Mouse (Mus musculus) adrenal gland, adult 18-20 months (tissue): ENCODE measurements around the gene Egfl6. TPM values are rescaled to one million over a fixed set of nuclear protein-coding genes. Genes with fewer than 3 reads are reported as not detected.

Experiments used
- DNase-seq, 2 experiments: peaks; one replicate each; pipeline ENCODE4 v3.0.0; 2021 to 2022; ENCODE audit warnings: low spot score in 2 of 2
- long read RNA-seq, 2 experiments: library from polyadenylated mRNA; stranded (forward); transcript quantifications; one replicate each; pipeline ENCODE4 v2.0.0; 2021
- total RNA-seq, 2 experiments: library from RNA; stranded (reverse); gene quantifications; 1 replicate in 1 of 2; 2 replicates in 1 of 2; pipeline ENCODE4 v1.2.3; 2021

The Egfl6 gene
- 10 to 100 TPM; 13.5 to 18.4 TPM for total RNA-seq
- long read RNA-seq, experiment 1, transcript Egfl6-201 (12 exons, 2,704 nt), result major isoform, 16 of 19 reads
- long read RNA-seq, experiment 1, partial matches to known transcripts, result 1 of 19 reads
- long read RNA-seq, experiment 1, other reads (novel, unspliced or antisense), result 2 of 19 reads
- long read RNA-seq, experiment 2, transcript Egfl6-201 (12 exons, 2,704 nt), result major isoform, 27 of 30 reads
- long read RNA-seq, experiment 2, partial matches to known transcripts, result 1 of 30 reads
- long read RNA-seq, experiment 2, other reads (novel, unspliced or antisense), result 2 of 30 reads

- DNase-seq, result peak; percentile 15 to 19
These were observed at the start of gene Egfl6 for GRCm38 (mm10) chrX:166584947-166585824. Egfl6 (minus strand) TSS chrX:166585720.

- DNase-seq, result no peak
These were observed 41.5 kb upstream of the Egfl6 start for GRCm38 (mm10) chrX:166626866-166627570.

DNA sequence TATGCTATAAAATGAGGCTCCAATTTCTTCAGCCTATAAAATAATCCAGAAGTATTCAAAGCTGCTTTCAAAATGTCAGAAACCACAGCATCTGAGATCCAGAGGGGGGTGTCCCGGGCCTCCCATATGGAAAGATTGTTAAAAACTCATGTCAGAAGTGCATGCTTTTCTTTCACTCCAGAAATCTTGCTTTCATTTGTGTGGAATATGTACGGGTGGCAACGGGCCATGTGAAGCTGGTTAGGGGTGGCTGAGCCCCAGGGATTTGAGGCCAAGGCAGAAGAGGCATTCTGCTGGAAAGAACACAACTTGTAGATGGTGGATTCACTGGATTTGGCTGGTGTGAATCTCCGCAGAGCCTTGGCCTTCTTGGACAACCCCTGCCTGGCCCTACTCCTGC is 40.7 kb upstream of the Egfl6 start:
- DNase-seq, result no peak

- DNase-seq, result no peak
These were observed 37.7 kb upstream of the Egfl6 start for GRCm38 (mm10) chrX:166623176-166623575.

- DNase-seq, result no peak
These were observed 36.2 kb upstream of the Egfl6 start for GRCm38 (mm10) chrX:166621560-166622301.

DNA sequence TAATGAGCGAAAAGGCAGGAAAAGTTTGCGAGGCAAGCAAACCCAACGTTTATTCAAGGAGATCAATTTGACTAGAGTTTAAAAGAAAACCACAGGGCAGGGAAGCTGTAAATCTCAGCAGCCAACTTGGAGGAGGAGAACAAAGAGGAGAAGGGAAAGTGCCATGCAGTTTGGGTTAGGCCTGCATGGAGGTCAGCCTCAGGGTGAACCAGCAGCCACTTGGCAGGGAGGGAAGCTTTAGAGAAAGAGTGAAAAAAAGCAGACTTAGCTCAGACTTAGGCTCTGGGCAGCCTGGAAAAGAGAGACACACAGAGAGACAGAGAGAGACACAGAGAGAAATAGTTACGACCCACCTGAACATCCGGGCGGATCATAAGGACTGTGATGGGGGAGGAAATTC is 35.4 kb upstream of the Egfl6 start:
- DNase-seq, result no peak

DNA sequence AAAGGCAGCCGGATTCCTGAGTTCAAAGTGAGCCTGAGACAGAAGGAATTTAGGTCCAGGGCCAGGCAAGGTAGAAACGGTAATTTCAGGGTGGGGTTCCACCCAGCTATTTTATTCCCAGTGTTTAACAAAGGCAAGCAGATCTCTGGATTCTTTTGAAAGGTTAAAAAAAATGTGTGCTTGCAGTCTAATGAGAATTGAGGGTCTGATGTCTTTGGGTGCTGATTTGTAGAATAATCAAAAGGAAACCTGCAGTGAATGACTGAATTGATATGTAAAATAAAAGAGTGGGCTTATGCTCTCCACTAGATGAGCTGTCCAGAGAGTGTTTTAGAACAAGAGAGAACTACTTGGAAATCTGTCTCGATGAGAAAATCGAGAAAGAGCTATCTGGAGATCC is 33.6 kb upstream of the Egfl6 start:
- no peak for DNase-seq

DNA sequence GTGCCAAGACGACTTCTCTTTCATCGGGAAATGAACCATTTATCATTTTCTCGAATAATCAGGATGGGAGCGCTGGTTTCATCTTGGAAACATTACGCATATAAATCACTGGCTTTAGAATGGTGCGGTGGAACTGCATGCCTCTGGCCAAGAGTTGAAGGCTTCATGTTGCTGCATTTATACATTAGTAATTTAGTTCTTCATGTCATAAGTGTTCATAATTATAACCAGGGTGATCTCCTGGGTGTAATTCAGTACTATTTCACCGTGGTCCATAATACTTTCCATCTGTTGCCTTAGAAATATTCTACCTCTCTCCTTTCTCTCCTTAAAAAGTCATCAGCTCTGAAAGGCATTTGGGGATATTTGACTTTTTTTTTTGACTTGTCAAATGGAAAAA is 29.7 kb upstream of the Egfl6 start:
- no peak for DNase-seq

DNA sequence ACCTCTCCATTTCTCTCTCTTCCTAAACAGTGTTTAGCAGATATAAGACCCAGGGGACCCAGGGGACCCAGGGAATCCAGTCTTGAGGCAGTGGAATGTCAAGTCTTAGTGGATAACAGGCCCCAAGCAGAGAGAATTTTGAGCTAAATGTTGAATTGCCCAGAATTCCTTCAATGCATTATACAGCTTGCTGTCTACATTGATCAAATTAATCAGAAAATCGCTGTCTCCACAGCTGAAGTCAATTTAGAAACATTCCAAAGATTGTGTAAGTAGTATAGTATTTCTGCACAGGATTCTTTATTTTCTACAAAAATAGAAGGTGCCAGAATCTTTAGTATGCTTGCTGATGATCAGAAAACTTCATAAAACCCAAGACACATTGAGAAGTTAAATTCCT is 9.4 kb downstream of the Egfl6 start:
- no peak for DNase-seq

GRCm38 (mm10) chrX:166565983-166566382 is 19.5 kb downstream of the Egfl6 start:
- DNase-seq, result no peak

DNA sequence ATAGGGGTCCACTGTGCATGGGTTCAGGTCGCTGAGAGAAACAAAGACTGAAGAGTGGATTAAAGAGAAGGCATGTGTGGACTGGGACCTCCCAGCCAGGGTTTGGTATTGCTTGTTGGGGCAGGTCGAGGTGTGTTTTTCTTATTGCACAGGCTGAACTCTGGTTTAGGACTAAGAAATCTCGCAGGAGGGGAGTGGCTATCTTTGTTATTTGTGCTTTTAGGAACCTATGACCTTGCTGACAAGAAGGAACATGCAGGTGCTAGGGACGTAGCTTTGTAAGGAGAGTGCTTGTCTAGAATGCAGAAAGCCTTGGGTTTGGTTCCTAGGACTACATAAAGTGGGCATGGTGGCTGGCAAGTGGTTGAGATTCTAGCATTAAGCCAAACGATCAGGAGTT is 20.1 kb downstream of the Egfl6 start:
- no peak for DNase-seq

- DNase-seq, result no peak
These were observed 20.6 kb downstream of the Egfl6 start for GRCm38 (mm10) chrX:166564900-166565299.

DNA sequence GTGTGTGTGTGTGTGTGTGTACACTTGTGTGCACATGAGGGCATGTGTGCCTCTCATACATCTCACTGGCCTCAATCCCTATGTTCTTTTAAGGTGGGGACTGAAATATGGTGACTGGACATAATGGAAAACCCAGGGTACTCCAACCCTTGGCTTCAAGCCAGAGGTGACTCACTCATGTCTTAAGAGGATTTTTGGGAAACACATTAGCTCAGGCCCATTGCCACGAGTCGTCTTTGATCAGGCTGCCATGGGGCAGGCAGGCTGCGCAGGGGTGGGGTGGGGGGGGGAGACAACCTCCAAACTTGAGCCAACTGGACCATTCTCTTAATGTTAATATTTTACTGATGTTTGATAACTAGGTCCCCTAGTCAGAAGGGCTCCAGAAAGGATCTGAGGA is 26.2 kb downstream of the Egfl6 start:
- peak; percentile 9 to 17 for DNase-seq

- no peak for DNase-seq
These were observed 33.2 kb downstream of the Egfl6 start for GRCm38 (mm10) chrX:166552355-166552754.

GRCm38 (mm10) chrX:166546495-166546894 is 39.0 kb downstream of the Egfl6 start:
- no peak for DNase-seq

- DNase-seq, result no peak
These were observed 50.4 kb downstream of the Egfl6 start for GRCm38 (mm10) chrX:166535138-166535537.

GRCm38 (mm10) chrX:166533432-166533831 is 52.1 kb downstream of the Egfl6 start:
- no peak for DNase-seq

DNA sequence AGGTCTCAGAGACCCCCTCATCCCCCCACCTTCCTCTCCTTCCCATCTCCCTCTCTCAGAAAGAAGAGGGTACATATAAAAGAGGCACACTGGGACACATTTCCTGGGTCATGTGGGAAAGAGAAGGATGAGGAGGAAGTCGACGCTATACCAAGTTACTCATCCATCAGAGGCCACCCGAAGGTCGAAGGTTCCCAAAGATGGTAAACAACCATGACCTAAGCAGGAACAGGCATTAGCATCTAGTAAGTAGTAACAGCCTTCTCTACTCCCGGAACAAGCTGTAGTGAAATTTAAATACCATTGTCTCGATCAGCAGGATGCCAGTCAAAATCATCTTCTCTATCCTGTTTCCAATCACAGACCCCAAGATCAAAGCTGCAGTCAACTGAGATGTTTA is 53.8 kb downstream of the Egfl6 start:
- no peak for DNase-seq

DNA sequence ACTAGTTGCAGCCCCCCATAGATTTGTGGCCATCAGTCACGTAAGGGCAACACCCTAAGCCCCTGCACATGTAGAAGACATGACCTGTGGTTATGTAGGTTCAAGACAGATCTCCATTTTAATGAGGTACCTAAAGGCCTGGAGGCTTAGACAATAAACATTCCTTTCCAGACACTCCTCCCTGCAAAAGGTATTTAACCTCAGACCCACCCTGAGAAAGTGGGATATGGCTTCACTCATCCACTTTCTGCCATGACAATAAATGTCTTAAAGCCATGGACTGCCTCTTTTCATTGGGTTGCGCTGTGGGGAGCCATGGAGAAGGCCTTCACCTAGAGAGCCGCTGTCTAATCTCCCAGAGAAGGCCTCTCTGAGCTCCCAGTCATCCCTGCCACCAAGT is 57.4 kb downstream of the Egfl6 start:
- no peak for DNase-seq

DNA sequence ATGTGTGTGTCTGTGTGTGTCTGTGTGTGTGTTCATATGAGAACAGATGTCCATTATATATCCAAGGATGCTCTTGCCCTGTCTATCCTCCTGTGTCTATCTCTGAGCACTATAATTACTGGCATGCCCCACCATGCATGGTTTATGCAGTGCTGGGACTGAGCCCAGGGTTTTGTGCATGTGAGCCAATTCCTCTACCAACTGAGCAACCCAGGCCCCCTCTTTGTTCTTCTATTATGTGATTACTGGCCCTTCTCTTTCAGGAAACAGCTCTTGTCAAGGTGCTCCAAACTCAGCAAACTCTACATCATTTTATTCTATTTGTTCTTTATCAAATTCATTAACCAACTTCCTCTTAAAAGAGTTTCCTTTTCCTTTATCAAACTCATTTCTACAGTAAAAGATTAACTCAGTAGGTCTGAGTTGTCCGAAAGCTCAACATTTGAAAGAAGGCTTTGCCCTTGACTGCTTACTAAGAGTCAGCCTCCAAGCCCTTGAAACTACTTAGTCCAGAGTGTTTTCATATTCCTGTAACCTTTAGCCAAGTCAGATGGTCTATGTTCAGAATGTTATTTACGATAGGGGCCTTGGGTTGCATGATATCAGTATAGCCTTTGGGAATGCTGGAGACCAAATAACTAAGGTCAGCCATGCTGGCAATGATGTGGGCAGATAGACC is 59.7 kb downstream of the Egfl6 start:
- no peak for DNase-seq

GRCm38 (mm10) chrX:166520782-166521181 is 64.7 kb downstream of the Egfl6 start:
- no peak for DNase-seq
